Mouse (Mus musculus) skeletal muscle tissue, adult 2 months (tissue): Measurements from ENCODE around the gene A830018L16Rik.

Experiments used
- DNase-seq: peaks from one replicate; pipeline ENCODE4 v3.0.0-alpha.2; 2012; ENCODE audit warnings: low read depth, low spot score

The A830018L16Rik gene

GRCm38 (mm10) chr1:11652773-11653172 is 238.9 kb downstream of the A830018L16Rik start:
- no peak for DNase-seq

- peak; percentile 46 for DNase-seq
These were observed 243.6 kb downstream of the A830018L16Rik start for GRCm38 (mm10) chr1:11657341-11658060.

- DNase-seq: no peak
These were observed 244.2 kb downstream of the A830018L16Rik start for GRCm38 (mm10) chr1:11658061-11658625.

GRCm38 (mm10) chr1:11744749-11745314 is 330.9 kb downstream of the A830018L16Rik start:
- DNase-seq: no peak

- no peak for DNase-seq
These were observed 334.5 kb downstream of the A830018L16Rik start for GRCm38 (mm10) chr1:11748424-11748823.

- no peak for DNase-seq
These were observed 336.2 kb downstream of the A830018L16Rik start for GRCm38 (mm10) chr1:11750065-11750464.

GRCm38 (mm10) chr1:11750607-11751006 is 336.7 kb downstream of the A830018L16Rik start:
- no peak for DNase-seq

- DNase-seq: no peak
These were observed 338.1 kb downstream of the A830018L16Rik start for GRCm38 (mm10) chr1:11751996-11752395.

- DNase-seq: no peak
These were observed 374.4 kb downstream of the A830018L16Rik start for GRCm38 (mm10) chr1:11788264-11788663.

- no peak for DNase-seq
These were observed 378.9 kb downstream of the A830018L16Rik start for GRCm38 (mm10) chr1:11792820-11793219.

GRCm38 (mm10) chr1:11795666-11796065 is 381.8 kb downstream of the A830018L16Rik start:
- no peak for DNase-seq

- no peak for DNase-seq
These were observed 458.9 kb downstream of the A830018L16Rik start for GRCm38 (mm10) chr1:11872847-11873246.

- no peak for DNase-seq
These were observed 459.7 kb downstream of the A830018L16Rik start for GRCm38 (mm10) chr1:11873573-11873972.

GRCm38 (mm10) chr1:11881706-11882105 is 467.8 kb downstream of the A830018L16Rik start:
- DNase-seq: no peak

- DNase-seq: no peak
These were observed 481.8 kb downstream of the A830018L16Rik start for GRCm38 (mm10) chr1:11895715-11896114.

GRCm38 (mm10) chr1:11915873-11916272 is 502.0 kb downstream of the A830018L16Rik start:
- DNase-seq: no peak

GRCm38 (mm10) chr1:11936984-11937383 is 523.1 kb downstream of the A830018L16Rik start:
- no peak for DNase-seq

GRCm38 (mm10) chr1:11959421-11960206 is 545.7 kb downstream of the A830018L16Rik start:
- DNase-seq: no peak

GRCm38 (mm10) chr1:11982590-11983136 is 568.8 kb downstream of the A830018L16Rik start:
- no peak for DNase-seq

- DNase-seq: no peak
These were observed 576.1 kb downstream of the A830018L16Rik start for GRCm38 (mm10) chr1:11990011-11990410.

GRCm38 (mm10) chr1:11996297-11996878 is 582.5 kb downstream of the A830018L16Rik start:
- DNase-seq: no peak
